Mouse (Mus musculus): ENCODE results near the gene Apba3. TPM values are rescaled to one million over a fixed set of nuclear protein-coding genes. Genes with fewer than 3 reads are reported as not detected.
"Not testable (repeated sequence)": the region's sequence is repeated elsewhere in the genome, so short reads cannot be mapped to it uniquely, and the experiment has no call there.

The Apba3 gene
- 100 to 1,000 TPM in 1 of 2 experiments, 10 to 100 TPM in 1; 78.8 to 109 TPM for total RNA-seq (2021)
- long read RNA-seq, experiment 1, transcript Apba3-201 (11 exons, 2,106 nt) = major isoform, 73 of 117 reads
- long read RNA-seq, experiment 1, partial matches to known transcripts = 14 of 117 reads
- long read RNA-seq, experiment 1, other reads (novel, unspliced or antisense) = 30 of 117 reads
- long read RNA-seq, experiment 2, transcript Apba3-201 (11 exons, 2,106 nt) = major isoform, 29 of 45 reads
- long read RNA-seq, experiment 2, partial matches to known transcripts = 4 of 45 reads
- long read RNA-seq, experiment 2, other reads (novel, unspliced or antisense) = 11 of 45 reads

- DNase-seq = peak; percentile 98 to 99
These were observed at the start of gene Apba3, which contains the start of gene Mrpl54 for GRCm38 (mm10) chr10:81266211-81267105. TSS of gene Apba3 (plus strand) at chr10:81266960. TSS of gene Mrpl54 (minus strand) at chr10:81266934.

DNA sequence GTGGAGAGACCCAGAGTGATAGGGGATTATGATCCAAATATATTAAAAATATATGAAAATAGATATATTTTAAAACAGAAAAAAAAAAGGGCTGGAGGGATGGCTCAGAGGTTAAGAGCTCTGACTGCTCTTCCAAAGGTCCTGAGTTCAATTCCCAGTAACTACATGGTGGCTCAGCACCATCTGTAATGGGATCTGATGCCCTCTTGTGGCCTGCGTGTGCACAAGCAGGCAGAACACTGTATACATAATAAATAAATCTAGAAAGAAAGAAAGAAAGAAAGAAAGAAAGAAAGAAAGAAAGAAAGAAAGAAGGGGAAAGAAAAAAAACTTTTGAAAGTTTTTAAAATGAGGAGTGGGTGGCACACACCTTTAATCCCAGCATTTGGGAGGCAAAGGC is 49.5 kb upstream of the Apba3 start:
- not testable (repeated sequence) for DNase-seq

GRCm38 (mm10) chr10:81217964-81218363 is 48.8 kb upstream of the Apba3 start:
- DNase-seq = peak; percentile 66 to 77

GRCm38 (mm10) chr10:81221402-81222015 is 45.3 kb upstream of the Apba3 start:
- DNase-seq = peak in 1 of 2 experiments; percentile 59

GRCm38 (mm10) chr10:81223731-81224130 is 43.0 kb upstream of the Apba3 start:
- not testable (repeated sequence) for DNase-seq

DNA sequence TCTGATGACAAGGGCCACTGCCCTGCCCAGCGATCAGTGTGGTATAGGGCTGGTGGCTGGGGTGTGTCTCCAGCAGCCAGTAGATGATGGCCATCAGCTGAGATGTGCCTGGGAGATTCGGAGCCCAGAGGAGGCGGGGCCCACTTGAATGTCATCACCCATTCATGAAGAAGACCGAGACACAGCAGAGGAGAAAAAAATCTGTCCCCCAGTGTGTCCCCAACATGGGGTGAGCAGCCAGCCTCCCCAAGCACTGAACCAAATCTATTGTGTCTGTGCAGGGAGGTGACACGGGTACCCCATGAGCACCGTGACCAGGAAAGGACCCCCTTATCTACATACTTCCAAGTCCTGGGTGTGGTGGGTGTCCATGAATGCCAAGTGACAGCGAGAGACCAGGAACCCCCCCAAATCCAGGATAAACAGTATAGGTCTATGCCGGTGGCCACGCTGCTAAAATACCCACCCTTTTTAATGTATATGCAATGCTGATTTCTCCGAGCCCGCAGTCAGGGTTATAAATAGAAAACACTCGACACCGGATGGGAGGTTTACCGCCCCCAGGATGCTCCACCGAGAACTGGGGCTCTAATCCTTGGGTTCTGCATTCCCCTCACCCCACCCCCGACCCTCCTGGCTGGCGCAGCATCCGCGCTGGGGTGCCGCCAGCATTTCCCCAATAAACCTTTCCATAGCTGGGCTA is 36.9 kb upstream of the Apba3 start:
- no peak for DNase-seq

GRCm38 (mm10) chr10:81230438-81231332 is 36.1 kb upstream of the Apba3 start, which contains the start of gene Atcay:
TSS of gene Atcay (minus strand) at chr10:81230833.
- peak in 1 of 2 experiments; percentile 28 for DNase-seq

- no peak for DNase-seq
These were observed 35.3 kb upstream of the Apba3 start for GRCm38 (mm10) chr10:81231436-81231835.

DNA sequence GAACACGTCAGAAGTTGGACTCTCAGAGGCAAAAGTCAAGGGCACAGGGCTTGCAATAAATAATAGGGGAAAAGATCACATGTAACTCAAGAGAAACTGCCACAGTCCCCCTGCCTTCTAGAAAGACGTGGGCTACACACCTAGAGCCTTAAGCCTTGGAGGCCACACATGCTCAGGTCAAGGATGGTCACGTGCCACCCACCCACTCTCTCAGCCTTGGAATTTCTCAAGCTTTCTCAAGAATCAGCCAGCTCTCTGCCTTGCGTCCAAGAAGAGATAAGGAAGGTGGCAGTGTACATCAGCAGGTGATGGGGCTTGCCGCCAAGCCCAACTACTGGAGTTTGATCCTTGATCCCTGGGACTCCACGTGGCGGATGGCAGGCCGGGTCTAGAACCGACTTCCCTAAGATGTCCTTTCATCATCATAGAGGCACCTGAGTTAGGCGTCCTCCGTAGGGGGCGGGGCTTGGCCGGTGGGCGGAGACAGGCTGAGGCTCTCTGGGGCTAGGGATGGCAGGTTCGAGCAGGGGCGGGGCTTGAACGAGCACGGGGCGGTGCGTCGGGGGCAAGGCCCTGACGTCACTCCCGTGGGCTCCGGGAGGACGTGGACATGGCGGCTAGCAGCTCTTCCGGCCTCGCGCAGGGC is 34.1 kb upstream of the Apba3 start, which contains the start of gene Zfr2:
Zfr2 (plus strand) TSS at position 576 of the 646 bp plus-strand sequence.
- peak; percentile 94 to 98 for DNase-seq

- DNase-seq = no peak
These were observed 33.6 kb upstream of the Apba3 start for GRCm38 (mm10) chr10:81233226-81233585.

GRCm38 (mm10) chr10:81234206-81234605 is 32.6 kb upstream of the Apba3 start:
- DNase-seq = peak in 1 of 2 experiments; percentile 30

GRCm38 (mm10) chr10:81236471-81237268 is 30.1 kb upstream of the Apba3 start:
- no peak for DNase-seq

GRCm38 (mm10) chr10:81238618-81239017 is 28.1 kb upstream of the Apba3 start:
- DNase-seq = no peak

DNA sequence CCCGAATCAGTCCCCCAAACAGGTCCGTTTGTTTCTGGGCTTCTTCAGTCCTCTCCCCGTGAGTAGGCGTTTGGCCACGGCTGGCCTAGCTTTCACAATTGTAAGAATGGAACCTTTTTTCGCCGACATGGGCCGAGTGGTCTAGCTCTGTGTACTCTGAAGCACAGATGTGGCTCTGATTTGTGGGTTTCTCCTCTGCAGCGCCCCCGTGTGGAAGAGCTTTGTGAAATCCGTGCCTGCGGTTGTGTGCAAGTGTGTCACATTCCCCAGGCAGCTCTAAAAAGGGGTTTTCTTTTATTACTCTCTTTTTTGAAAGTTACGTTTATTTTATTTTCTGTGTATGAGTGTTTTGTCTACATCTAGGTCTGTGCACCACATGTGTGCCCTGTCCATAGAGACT is 25.9 kb upstream of the Apba3 start:
- peak; percentile 59 to 72 for DNase-seq

DNA sequence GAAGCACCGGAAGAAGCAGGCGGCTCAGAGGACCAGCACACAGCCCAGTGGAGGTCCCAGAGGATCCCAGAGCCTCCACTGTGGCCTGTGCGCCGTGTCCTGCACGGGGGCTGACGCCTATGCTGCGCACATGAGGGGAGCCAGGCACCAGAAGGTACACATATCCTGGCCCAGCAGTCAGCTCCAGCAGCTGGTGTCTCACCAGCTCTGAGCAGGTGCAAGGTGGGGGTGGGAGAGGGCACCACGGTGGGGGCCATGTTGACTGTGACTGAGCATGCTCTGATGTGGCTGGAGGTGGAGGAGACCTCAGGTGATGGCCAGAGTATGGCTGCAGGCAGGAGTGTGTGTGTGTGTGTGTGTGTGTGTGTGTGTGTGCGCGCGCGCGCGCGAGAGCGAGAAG is 24.7 kb upstream of the Apba3 start:
- no peak for DNase-seq

- DNase-seq = no peak
These were observed 22.6 kb upstream of the Apba3 start for GRCm38 (mm10) chr10:81244146-81244545.

GRCm38 (mm10) chr10:81244595-81244994 is 22.2 kb upstream of the Apba3 start:
- peak; percentile 81 to 87 for DNase-seq

DNA sequence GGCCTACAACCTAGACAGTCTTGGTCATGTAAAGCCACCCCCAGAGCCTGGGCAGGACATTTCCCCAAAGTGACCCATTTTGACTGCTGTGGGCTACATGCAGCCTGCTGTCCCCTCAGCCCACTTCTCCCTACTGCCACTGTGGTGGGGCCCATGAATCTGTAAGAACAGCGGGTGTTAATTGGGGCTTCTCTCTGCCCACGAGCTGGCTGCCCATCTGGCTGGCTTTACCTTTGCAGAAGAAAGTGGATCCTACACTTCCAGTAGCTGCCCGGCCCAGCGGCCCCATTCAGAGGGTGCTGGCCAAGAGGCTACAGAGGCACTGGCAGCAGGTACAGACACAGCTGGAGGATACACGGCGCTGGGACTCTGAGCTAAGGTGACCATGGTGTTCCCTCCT is 21.6 kb upstream of the Apba3 start:
- DNase-seq = no peak

DNA sequence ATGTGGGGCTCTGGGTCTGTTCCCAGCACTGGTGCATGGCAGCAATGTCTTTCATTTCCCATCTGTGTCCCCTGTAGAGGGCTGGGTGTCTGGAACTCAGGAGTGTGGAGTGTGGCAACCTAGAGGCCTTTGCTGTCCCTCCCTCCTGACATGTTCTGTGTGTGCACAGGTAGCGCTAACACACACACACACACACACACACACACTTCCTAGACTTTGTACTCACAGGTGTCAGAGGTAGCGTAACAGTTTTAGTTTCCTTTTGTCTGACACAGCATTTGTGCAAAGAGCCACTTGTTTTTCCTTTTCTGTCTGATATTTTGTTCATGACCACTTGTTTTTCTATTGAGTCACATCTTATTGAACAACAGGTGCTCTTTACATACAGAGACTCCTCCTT is 19.0 kb upstream of the Apba3 start:
- DNase-seq = no peak
